Mouse (Mus musculus) kidney, postnatal 36 days (tissue): ENCODE data around the gene Fam184a.
"Not testable (repeated sequence)": the region's sequence is repeated elsewhere in the genome, so short reads cannot be mapped to it uniquely, and the experiment has no call there.

Source experiments
- DNase-seq, 2 experiments: peaks; one replicate each; pipeline ENCODE4 v3.0.0; 2021 to 2022; ENCODE audit warnings: mixed read lengths in 2 of 2

The Fam184a gene

GRCm38 (mm10) chr10:53688952-53689584 lies 61.9 kb downstream of the Fam184a start:
- no peak for DNase-seq

- DNase-seq: no peak
Observed at GRCm38 (mm10) chr10:53688533-53688932, 62.4 kb downstream of the Fam184a start.

- DNase-seq: no peak
Observed at GRCm38 (mm10) chr10:53687888-53688287, 63.0 kb downstream of the Fam184a start.

- peak; percentile 19 to 56 for DNase-seq
Observed at GRCm38 (mm10) chr10:53685806-53686205, 65.1 kb downstream of the Fam184a start.

GRCm38 (mm10) chr10:53683226-53683625 lies 67.7 kb downstream of the Fam184a start:
- DNase-seq: no peak

- DNase-seq: no peak
Observed at GRCm38 (mm10) chr10:53679690-53680557, 71.0 kb downstream of the Fam184a start.

GRCm38 (mm10) chr10:53661788-53662187 lies 89.1 kb downstream of the Fam184a start:
- no peak for DNase-seq

- DNase-seq: peak; percentile 4 to 38
Observed at GRCm38 (mm10) chr10:53654239-53654638, 96.7 kb downstream of the Fam184a start.

GRCm38 (mm10) chr10:53650683-53651082 lies 100.2 kb downstream of the Fam184a start:
- DNase-seq: no peak

GRCm38 (mm10) chr10:53641507-53641906 lies 109.4 kb downstream of the Fam184a start:
- peak; percentile 34 to 45 for DNase-seq

- peak; percentile 48 to 65 for DNase-seq
Observed at GRCm38 (mm10) chr10:53635246-53635971, 115.5 kb downstream of the Fam184a start.

- no peak for DNase-seq
Observed at GRCm38 (mm10) chr10:53634160-53634559, 116.8 kb downstream of the Fam184a start.

GRCm38 (mm10) chr10:53630339-53630738 lies 120.6 kb downstream of the Fam184a start, which contains the start of gene Mcm9:
Mcm9 (minus strand) TSS chr10:53630439.
- DNase-seq: not testable (repeated sequence)

GRCm38 (mm10) chr10:53629918-53630250 lies 121.0 kb downstream of the Fam184a start:
- DNase-seq: peak; percentile 99

- peak; percentile 93 to 98 for DNase-seq
Observed at GRCm38 (mm10) chr10:53629247-53629917, 121.5 kb downstream of the Fam184a start.

- DNase-seq: no peak
Observed at GRCm38 (mm10) chr10:53615850-53616616, 134.9 kb downstream of the Fam184a start.

- peak; percentile 41 to 78 for DNase-seq
Observed at GRCm38 (mm10) chr10:53613955-53614354, 137.0 kb downstream of the Fam184a start.

GRCm38 (mm10) chr10:53612172-53612571 lies 138.8 kb downstream of the Fam184a start:
- no peak for DNase-seq

GRCm38 (mm10) chr10:53608274-53608673 lies 142.6 kb downstream of the Fam184a start:
- DNase-seq: no peak

GRCm38 (mm10) chr10:53605328-53605727 lies 145.6 kb downstream of the Fam184a start:
- DNase-seq: no peak

- DNase-seq: peak; percentile 24 to 27
Observed at GRCm38 (mm10) chr10:53598821-53599220, 152.1 kb downstream of the Fam184a start.
